19 mouse cellular contexts compared by ENCODE assay signal in the genomic region with DNA sequence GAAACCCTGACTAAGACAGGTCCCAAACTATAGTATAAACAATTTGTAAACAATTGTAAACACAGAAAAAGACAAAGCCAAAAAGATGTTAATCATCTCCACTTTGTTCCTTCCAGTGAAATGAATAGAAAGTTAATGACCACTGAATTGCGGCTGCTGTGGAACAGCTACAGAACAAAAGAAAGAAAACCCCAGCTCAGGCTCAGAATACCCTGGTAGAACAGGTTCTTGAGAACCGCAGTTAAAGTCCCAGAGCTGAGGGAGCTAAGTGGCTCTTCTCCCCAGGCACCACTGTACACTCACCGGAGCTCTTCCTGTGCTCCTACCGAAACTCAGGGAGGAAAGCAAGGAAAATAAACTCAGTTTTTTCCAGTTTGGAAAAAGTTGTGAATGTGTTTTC.
"Had no signal": no experiment of that assay in that cellular context is flagged by ENCODE, and none has a peak within 500 bp of the region (broad histone marks: within the 10 kb centered on the region; RNA-seq: fewer than 3 reads in every experiment).

No protein-coding gene starts in this region.

- DNase-seq: lung, postnatal 10 days; lung, postnatal 36 days; midbrain, embryonic 14.5 days; retina, postnatal 1 day; right cerebral cortex, adult 18-20 months; right cerebral cortex, postnatal 25 days; thymus, adult 2 months; thymus, postnatal 14 days; thymus, postnatal 36 days had no signal

- H3K4me3 ChIP-seq: lung, embryonic 15.5 days; midbrain, embryonic 10.5 days; midbrain, embryonic 12.5 days; myocyte; neural tube, embryonic 13.5 days; neural tube, embryonic 15.5 days; stomach, embryonic 15.5 days had no signal

- H3K4me1 ChIP-seq: lung, embryonic 15.5 days; midbrain, embryonic 10.5 days; midbrain, embryonic 12.5 days; neural tube, embryonic 13.5 days; neural tube, embryonic 15.5 days; stomach, embryonic 15.5 days had no signal

- H3K4me2 ChIP-seq: lung, embryonic 15.5 days; midbrain, embryonic 12.5 days; neural tube, embryonic 13.5 days; neural tube, embryonic 15.5 days; stomach, embryonic 15.5 days had no signal

- H3K9ac ChIP-seq: liver, embryonic 14.5 days; lung, embryonic 15.5 days; midbrain, embryonic 12.5 days; neural tube, embryonic 13.5 days; neural tube, embryonic 15.5 days; stomach, embryonic 15.5 days had no signal

- H3K9me3 ChIP-seq: lung, embryonic 15.5 days; midbrain, embryonic 10.5 days; midbrain, embryonic 12.5 days; neural tube, embryonic 13.5 days; neural tube, embryonic 15.5 days; stomach, embryonic 15.5 days had no signal

- H3K36me3 ChIP-seq: lung, embryonic 15.5 days; stomach, embryonic 15.5 days had no signal

- H3K27ac ChIP-seq: liver, embryonic 14.5 days; lung, embryonic 15.5 days; midbrain, embryonic 10.5 days; midbrain, embryonic 12.5 days; neural tube, embryonic 13.5 days; neural tube, embryonic 15.5 days; stomach, embryonic 15.5 days; stomach, postnatal 0 days had no signal

- H3K27me3 ChIP-seq: lung, embryonic 15.5 days; midbrain, embryonic 12.5 days; neural tube, embryonic 13.5 days; neural tube, embryonic 15.5 days; stomach, embryonic 15.5 days had no signal

- ATAC-seq: midbrain, embryonic 16.5 days had no signal
